Mouse (Mus musculus): ENCODE measurements around the gene Cldn16. TPM values are rescaled to one million over a fixed set of nuclear protein-coding genes. Genes with fewer than 3 reads are reported as not detected.

Cldn16 gene
- polyA plus RNA-seq, 1 experiment from 2014 or later, result not detected

GRCm38 (mm10) chr16:26527931-26528666, 65.2 kb downstream of the Cldn16 start:
- peak; percentile 71 for DNase-seq (ENCODE audit: low spot score, missing footprints)
- Histone ChIP-seq H3K4me3 (ENCODE audit: low read depth, low read length) (no peak overlapping the region), H3K27ac (ENCODE audit: low read depth, low read length) (peak overlapping the region; percentile 55), H3K4me1 (ENCODE audit: control insufficient read depth, insufficient read depth, low read length) (no peaks in the 10 kb centered on the region), H3K9ac (ENCODE audit: low read length) (no peak overlapping the region), H3K36me3 (ENCODE audit: control insufficient read depth, insufficient read depth, low read length) (no peaks in the 10 kb centered on the region), H3K9me3 (ENCODE audit: control insufficient read depth, low read length) (no peaks in the 10 kb centered on the region), H3K4me2 (no peak overlapping the region), H3K27me3 (ENCODE audit: control insufficient read depth, insufficient read depth, low read length) (no peaks in the 10 kb centered on the region)
- 75% methylated on average over 10 of the region's 10 CpGs for WGBS
- ATAC-seq (ENCODE audit: low FRiP score), result peak; percentile 96

GRCm38 (mm10) chr16:26530451-26530850, 67.5 kb downstream of the Cldn16 start:
- Histone ChIP-seq H3K9ac (ENCODE audit: low read length) (no peak overlapping the region), H3K27ac (ENCODE audit: low read depth, low read length) (no peak overlapping the region), H3K4me1 (ENCODE audit: control insufficient read depth, insufficient read depth, low read length) (no peaks in the 10 kb centered on the region), H3K36me3 (ENCODE audit: control insufficient read depth, insufficient read depth, low read length) (no peaks in the 10 kb centered on the region), H3K4me3 (ENCODE audit: low read depth, low read length) (no peak overlapping the region), H3K9me3 (ENCODE audit: control insufficient read depth, low read length) (no peaks in the 10 kb centered on the region), H3K4me2 (no peak overlapping the region), H3K27me3 (ENCODE audit: control insufficient read depth, insufficient read depth, low read length) (no peaks in the 10 kb centered on the region)
- ATAC-seq (ENCODE audit: low FRiP score) (no peak), DNase-seq (ENCODE audit: low spot score, missing footprints) (no peak)
- WGBS, result 94% methylated on average over 1 of the region's 1 CpGs

- Histone ChIP-seq H3K9me3 (ENCODE audit: control insufficient read depth, low read length) (no peaks in the 10 kb centered on the region), H3K4me1 (ENCODE audit: control insufficient read depth, insufficient read depth, low read length) (no peaks in the 10 kb centered on the region), H3K9ac (ENCODE audit: low read length) (no peak overlapping the region), H3K4me2 (no peak overlapping the region), H3K27ac (ENCODE audit: low read depth, low read length) (no peak overlapping the region), H3K36me3 (ENCODE audit: control insufficient read depth, insufficient read depth, low read length) (no peaks in the 10 kb centered on the region), H3K27me3 (ENCODE audit: control insufficient read depth, insufficient read depth, low read length) (no peaks in the 10 kb centered on the region), H3K4me3 (ENCODE audit: low read depth, low read length) (no peak overlapping the region)
- ATAC-seq (ENCODE audit: low FRiP score) (no peak), DNase-seq (ENCODE audit: low spot score, missing footprints) (peak; percentile 61)
- 92% methylated on average over 1 of the region's 1 CpGs for WGBS
These were observed 69.4 kb downstream of the Cldn16 start for GRCm38 (mm10) chr16:26532287-26532686.

Other genes with a start within 250 kb of the Cldn16 start
- gene Cldn1, start 91.3 kb upstream of the Cldn16 start, polyA plus RNA-seq (2014; fragmentation: Nextera tagmentation; extraction: Ambion mirVana), result 3.3 and 4.1 TPM in 2 replicates
- gene Tmem207, start 63.6 kb downstream of the Cldn16 start, polyA plus RNA-seq (2014; fragmentation: Nextera tagmentation; extraction: Ambion mirVana), result 0.20 and 0.36 TPM in 2 replicates
- 7.2 and 8.1 TPM in 2 replicates for gene Il1rap, start 118.6 kb downstream of the Cldn16 start, polyA plus RNA-seq (2014; fragmentation: Nextera tagmentation; extraction: Ambion mirVana)